Mouse (Mus musculus): ENCODE data around the gene Serpine1. TPM values are rescaled to one million over a fixed set of nuclear protein-coding genes. Genes with fewer than 3 reads are reported as not detected.
"Not testable (repeated sequence)": the region's sequence is repeated elsewhere in the genome, so short reads cannot be mapped to it uniquely, and the experiment has no call there.

The Serpine1 gene
- 0.12 and 0.35 TPM in 2 replicates for polyA plus RNA-seq (2015; fragmentation: Nextera tagmentation; extraction: Ambion mirVana)

DNA sequence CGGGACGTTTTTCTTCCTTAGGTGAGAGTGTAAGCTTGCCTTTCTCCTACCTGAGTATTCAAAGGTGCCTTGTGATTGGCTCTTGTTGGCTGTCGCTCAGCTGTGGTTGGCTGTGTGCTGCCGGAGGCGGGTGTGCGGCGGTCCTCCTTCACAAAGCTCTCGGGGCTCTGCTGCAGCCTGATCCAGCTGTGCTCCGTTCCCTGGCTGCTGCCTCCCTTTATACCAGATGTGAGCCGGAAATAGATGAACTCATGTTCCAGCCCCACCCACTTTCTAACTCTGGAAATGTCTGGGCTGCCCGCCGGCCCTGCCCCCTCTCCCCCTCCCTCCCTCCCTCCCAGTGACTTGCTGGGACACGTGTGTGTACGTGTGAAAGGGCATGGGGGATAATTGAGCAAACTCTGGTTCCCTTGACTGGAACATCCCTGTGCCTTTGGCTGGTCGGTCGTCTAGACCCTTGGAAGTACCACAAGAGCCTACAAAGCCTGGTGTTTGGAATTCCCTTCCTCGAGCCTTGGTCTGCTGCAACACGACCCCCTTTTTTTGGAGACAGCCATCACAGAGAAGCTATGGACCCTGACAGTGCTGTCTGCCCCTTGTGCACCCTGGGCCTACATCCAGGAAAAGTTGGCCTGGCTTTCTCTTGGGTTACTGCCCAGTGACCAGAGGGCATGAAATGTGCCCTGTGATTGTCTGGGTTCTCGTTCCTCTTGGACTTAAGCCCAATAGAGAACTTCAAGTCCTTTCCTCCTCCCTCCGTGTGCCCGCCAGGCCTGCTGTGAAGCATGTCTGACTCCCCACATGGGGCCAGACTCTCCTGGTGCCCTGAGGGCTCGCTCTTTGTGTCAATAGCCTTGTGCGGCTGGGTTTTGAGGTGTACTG lies at the start of gene Serpine1:
Serpine1 (minus strand) TSS at position 190 of the 882 bp plus-strand sequence.
- Histone ChIP-seq H3K9ac (no peak within 1 kb of the TSS), H3K27me3 (replicated peaks) (no peaks in the 10 kb centered on the region), H3K4me3 (replicated peaks) (peak within 1 kb of the TSS; percentile 20), H3K4me2 (peak within 1 kb of the TSS; percentile 49), H3K4me1 (peaks cover 22% of the 10 kb centered on the region), H3K9me3 (no peaks in the 10 kb centered on the region), H3K36me3 (no peaks in the 10 kb centered on the region), H3K27ac (peak within 1 kb of the TSS; percentile 80)
- ATAC-seq (ENCODE audit: insufficient read depth, low FRiP score, low read depth) = peak; percentile 88
- 18% methylated on average over 23 of the region's 23 CpGs for WGBS

DNA sequence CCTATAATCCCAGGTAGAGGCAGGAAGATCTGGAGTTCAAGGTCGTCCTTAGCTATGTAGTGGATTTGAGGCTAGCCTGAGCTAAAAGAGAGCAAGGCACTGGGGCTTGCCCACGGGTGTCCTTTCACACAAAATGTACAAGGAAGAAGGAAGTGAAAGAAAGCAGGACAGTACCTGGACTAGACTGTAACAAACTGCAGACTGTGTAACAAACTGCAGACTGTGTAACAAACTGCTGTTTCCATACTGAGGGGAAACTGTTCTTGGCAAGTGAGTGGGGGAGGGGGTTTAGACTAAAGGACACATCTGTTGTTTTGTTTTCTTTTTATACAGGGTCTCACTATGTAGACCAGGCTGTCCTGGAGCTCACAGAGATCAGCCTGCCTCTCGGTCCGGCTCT lies 49.2 kb upstream of the Serpine1 start:
- no peaks in the 10 kb centered on the region for H3K9me3 ChIP-seq

DNA sequence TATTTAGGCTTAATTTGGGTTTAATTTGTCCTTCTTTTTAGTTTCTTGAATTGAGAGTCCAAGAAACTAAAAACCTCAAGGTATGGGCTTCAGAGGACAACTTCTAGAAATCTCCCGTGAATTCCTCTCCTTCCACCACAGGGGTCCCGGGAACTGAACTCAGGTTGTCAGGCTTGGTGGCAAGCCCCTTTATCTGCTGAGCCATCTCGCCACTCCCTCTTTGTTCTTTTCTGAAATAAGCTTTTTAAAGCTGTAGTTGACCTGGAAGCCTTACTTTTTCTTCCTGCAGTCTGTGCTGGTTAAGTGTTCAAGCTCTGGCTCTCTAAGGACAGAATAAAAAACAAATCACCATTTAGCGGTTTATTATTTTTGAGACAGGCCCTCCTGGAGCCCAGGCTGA lies 46.8 kb upstream of the Serpine1 start:
- H3K27me3 ChIP-seq (replicated peaks) = no peaks in the 10 kb centered on the region
- no peaks in the 10 kb centered on the region for H3K9me3 ChIP-seq
- no peak overlapping the region for H3K9ac ChIP-seq
- 82% methylated on average over 4 of the region's 4 CpGs for WGBS
- peaks cover 8% of the 10 kb centered on the region for H3K36me3 ChIP-seq
- no peak overlapping the region for H3K4me3 ChIP-seq (replicated peaks)
- no peak overlapping the region for H3K4me2 ChIP-seq
- no peak overlapping the region for H3K27ac ChIP-seq
- H3K4me1 ChIP-seq = peaks cover 20% of the 10 kb centered on the region; the same call in 1 of the 2 replicates
- no peak for ATAC-seq (ENCODE audit: insufficient read depth, low FRiP score, low read depth)

More for the DNA sequence above, 49.2 kb upstream of the Serpine1 start:
- WGBS = 71% methylated on average over 4 of the region's 4 CpGs
- no peak overlapping the region for H3K9ac ChIP-seq
- no peaks in the 10 kb centered on the region for H3K36me3 ChIP-seq
- H3K27me3 ChIP-seq (replicated peaks) = no peaks in the 10 kb centered on the region
- no peak for ATAC-seq (ENCODE audit: insufficient read depth, low FRiP score, low read depth)
- H3K4me2 ChIP-seq = no peak overlapping the region
- no peak overlapping the region for H3K27ac ChIP-seq
- no peak overlapping the region for H3K4me3 ChIP-seq (replicated peaks)
- H3K4me1 ChIP-seq = peaks cover 11% of the 10 kb centered on the region; the same call in 1 of the 2 replicates

DNA sequence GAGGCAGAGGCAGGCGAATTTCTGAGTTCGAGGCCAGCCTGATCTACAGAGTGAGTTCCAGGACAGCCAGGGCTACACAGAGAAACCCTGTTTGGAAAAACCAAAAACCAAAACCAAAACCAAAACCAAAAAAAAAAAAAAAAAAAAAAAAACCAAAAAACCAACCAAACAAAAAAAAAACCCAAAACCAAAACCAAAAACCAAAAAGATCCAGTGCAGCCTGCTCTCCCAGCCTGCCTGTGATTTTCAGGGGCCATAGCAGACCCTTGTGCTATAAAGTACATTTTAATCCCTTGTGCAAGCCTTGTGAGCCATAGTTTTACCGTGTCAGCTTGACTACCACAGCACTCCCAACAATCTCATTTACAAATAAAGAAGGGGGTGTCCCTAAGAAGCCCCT lies 45.9 kb upstream of the Serpine1 start:
- peaks cover 19% of the 10 kb centered on the region; the same call in 1 of the 2 replicates for H3K4me1 ChIP-seq
- 85% methylated on average over 3 of the region's 3 CpGs for WGBS

DNA sequence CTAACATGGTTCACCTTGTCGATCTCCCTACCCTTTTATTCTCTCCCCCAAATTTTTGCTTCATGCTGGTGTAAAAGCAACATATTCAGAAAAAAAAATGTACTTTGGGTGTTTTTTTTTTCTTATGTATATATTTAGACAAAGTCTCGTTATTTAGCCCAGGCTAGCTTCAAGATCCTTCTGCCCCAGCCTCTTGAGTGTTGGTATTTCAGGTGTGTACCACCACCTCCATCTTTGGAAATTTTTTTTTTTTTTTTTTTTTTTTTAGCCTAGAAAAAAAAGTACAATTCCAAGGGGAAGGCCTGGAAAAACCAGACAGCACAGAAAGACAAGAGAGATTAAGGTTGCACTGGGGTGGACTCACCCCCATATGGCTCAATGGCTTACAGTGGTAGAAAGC lies 44.9 kb upstream of the Serpine1 start:
- WGBS = 75% methylated on average over 2 of the region's 2 CpGs
- H3K36me3 ChIP-seq = peaks cover 22% of the 10 kb centered on the region
- no peak overlapping the region for H3K27ac ChIP-seq
- H3K9me3 ChIP-seq = no peaks in the 10 kb centered on the region
- H3K4me3 ChIP-seq (replicated peaks) = no peak overlapping the region
- no peak for ATAC-seq (ENCODE audit: insufficient read depth, low FRiP score, low read depth)
- no peak overlapping the region for H3K9ac ChIP-seq
- no peak overlapping the region for H3K4me2 ChIP-seq
- H3K27me3 ChIP-seq (replicated peaks) = no peaks in the 10 kb centered on the region
- peaks cover 14% of the 10 kb centered on the region; the same call in 1 of the 2 replicates for H3K4me1 ChIP-seq

More for the DNA sequence above, 45.9 kb upstream of the Serpine1 start:
- not testable (repeated sequence) for ATAC-seq (ENCODE audit: insufficient read depth, low FRiP score, low read depth); H3K9me3 ChIP-seq; H3K4me2 ChIP-seq; H3K4me3 ChIP-seq (replicated peaks); H3K27ac ChIP-seq; H3K27me3 ChIP-seq (replicated peaks); H3K9ac ChIP-seq
- H3K36me3 ChIP-seq = peaks cover 17% of the 10 kb centered on the region

DNA sequence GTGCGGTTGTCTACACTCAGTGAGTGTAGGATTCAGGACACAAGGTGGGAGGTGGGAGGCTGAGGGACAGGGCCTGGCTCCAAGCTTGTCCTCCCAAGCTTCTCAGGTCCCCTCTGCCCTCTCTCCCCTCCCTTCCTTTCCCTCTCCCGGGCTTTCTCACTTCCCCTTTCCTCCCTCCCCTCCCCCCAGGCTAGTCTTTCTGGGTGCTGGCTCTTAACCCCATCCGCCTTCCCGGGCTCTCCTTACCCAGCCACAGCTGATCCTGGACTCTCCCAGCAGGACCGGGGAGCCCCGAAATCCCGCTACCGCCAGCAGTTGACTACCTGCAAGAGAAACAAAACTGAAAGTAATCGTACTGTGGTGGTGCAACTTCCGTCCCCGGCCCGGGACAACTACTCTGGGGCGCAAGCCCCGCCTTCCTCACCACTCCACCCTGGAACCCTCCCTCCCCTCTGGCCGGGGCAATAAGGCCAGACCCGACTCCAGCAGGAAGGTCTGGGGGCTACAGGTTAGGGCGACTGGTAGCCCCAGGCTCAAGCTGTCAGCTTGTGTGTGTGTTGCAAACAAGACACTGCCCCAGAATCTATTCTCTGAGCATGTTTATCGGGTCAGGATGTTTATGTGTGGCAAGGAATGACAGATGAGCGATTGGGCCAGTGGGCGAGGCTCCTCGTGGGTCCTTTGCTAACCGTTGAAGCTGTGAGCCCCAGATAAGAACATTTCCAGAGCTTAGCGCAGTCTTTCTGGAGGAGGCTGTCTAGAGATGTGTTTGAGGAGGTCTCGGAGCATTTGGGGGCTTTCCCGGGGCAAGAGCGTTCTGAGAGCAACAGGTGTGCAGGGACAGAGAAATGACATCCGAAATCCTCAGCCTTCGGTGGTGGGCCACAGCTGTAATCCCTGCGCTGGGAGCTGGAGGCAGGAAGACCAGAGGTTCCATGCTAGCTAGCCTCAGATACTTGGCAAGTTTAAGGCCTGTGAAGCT lies 44.1 kb upstream of the Serpine1 start, which contains the start of gene Trim56:
Trim56 (minus strand) TSS at position 344 of the 982 bp plus-strand sequence.
- H3K9me3 ChIP-seq = no peaks in the 10 kb centered on the region
- H3K4me2 ChIP-seq = peak within 1 kb of the TSS; percentile 79
- peak; percentile 87 for ATAC-seq (ENCODE audit: insufficient read depth, low FRiP score, low read depth)
- H3K9ac ChIP-seq = peak within 1 kb of the TSS; percentile 48
- peak within 1 kb of the TSS; percentile 68 for H3K4me3 ChIP-seq (replicated peaks)
- no peaks in the 10 kb centered on the region for H3K27me3 ChIP-seq (replicated peaks)
- H3K4me1 ChIP-seq = peaks cover 14% of the 10 kb centered on the region; the same call in 1 of the 2 replicates
- H3K27ac ChIP-seq = peak within 1 kb of the TSS; percentile 71
- WGBS = 2% methylated on average over 29 of the region's 29 CpGs
- H3K36me3 ChIP-seq = peaks cover 22% of the 10 kb centered on the region

DNA sequence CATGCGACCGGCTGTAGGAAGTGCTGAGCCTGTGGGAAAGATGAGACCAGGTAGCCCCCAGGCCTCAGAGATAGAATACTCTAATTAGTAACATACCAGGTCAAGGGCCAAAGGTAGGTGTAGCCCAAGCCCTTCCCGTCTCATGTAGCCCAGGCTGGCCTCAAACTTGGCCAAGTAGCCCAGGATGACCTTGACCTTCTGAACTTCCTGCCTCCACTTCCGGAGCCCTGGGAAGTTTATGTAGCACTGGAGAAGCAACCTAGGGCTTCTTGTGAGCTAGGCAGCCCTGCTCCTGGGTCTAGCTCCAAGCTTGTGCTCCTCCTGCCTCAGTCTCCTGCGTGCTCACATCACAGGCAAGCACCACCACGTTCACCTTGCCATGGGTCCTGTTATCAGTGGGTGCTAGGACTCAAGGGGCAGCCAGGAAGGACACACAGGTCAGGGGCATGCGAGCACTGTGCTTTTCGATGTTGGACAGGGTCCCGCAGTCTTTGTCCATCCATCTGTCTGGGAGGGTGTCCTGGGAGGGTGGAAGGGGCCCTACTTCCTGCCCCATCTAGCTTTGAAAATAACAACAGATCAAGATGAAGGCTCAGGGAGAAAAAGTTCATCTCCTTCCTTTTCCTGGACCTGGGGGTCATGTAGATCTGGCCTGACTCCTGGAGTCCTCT lies 43.0 kb upstream of the Serpine1 start:
- WGBS = 60% methylated on average over 9 of the region's 9 CpGs
- no peak overlapping the region; the same call in 1 of the 2 replicates for H3K27ac ChIP-seq
- peak overlapping the region; percentile 48; the same call in 1 of the 2 replicates for H3K9ac ChIP-seq

DNA sequence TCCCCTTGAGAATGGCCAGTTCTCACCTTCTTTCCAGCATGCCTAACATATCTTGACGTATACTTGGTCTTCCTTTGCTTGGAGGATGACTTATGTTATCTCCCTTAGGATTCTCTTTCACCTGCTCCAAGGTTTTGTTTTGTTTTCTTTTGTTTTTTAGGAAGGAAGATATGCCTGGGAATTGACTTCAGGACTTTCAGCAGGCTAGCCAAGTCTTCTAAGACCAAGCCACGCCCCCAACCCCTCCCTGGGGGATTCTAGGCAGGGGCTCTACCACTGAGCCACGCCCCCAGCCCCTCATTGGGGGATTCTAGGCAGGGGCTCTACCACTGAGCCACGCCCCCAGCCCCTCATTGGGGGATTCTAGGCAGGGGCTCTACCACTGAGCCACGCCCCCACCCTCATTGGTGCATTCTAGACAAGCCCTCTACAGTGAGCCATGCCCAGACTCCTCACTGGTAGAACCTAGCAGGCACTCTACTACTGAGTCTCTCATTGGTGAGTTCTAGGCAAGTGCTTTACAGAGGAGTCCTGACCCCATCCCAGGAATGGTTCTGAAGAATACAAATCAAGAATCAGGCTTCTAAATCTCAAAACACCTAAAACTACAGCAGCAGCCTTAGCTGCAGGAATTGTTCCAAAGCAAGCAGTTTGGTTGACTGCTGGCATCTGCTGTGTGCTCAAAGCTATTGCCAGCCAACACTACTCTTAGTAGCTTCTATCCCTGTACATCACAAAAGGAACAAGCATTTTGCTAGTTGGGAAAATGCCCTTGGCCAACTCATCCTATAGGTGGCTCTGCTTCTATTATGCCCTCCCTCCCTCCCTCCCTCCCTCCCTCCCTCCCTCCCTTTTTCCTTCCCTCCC lies 39.7 kb upstream of the Serpine1 start:
- H3K4me3 ChIP-seq (replicated peaks) = no peak overlapping the region
- H3K9me3 ChIP-seq = no peaks in the 10 kb centered on the region

More for the DNA sequence above, 43.0 kb upstream of the Serpine1 start:
- Histone ChIP-seq H3K4me3 (replicated peaks) (peak overlapping the region; percentile 68), H3K9me3 (no peaks in the 10 kb centered on the region), H3K27me3 (replicated peaks) (no peaks in the 10 kb centered on the region), H3K4me2 (peak overlapping the region; percentile 79), H3K36me3 (peaks cover 22% of the 10 kb centered on the region), H3K4me1 (peaks cover 14% of the 10 kb centered on the region; the same call in 1 of the 2 replicates)
- ATAC-seq (ENCODE audit: insufficient read depth, low FRiP score, low read depth) = no peak

DNA sequence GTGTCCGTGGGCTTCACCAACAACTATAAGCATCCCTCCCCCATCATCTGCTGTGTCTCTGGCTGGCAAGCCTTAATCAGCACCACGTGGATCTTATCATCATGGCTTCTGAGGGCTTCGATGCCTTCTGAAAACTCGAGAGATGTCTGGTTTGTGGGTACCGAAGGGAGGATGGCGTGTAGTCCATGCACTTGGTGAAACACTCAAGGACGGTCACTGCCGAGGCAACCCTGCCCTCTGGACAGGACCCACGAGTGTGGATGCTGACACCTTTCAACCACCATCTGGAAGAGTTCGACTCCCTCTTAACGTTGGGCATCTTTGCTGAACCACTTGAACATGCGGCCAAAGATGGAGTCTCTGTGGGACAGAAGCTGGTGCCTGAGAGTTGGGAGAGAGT lies 38.8 kb upstream of the Serpine1 start:
- H3K27me3 ChIP-seq (replicated peaks) = no peaks in the 10 kb centered on the region
- no peak overlapping the region for H3K9ac ChIP-seq
- H3K36me3 ChIP-seq = peaks cover 22% of the 10 kb centered on the region
- H3K9me3 ChIP-seq = no peaks in the 10 kb centered on the region
- H3K4me1 ChIP-seq = 0 out of 2 replicates have a peak, but pooled peaks cover 7% of the 10 kb centered on the region
- no peak for ATAC-seq (ENCODE audit: insufficient read depth, low FRiP score, low read depth)
- H3K4me3 ChIP-seq (replicated peaks) = no peak overlapping the region
- 91% methylated on average over 12 of the region's 12 CpGs for WGBS
- no peak overlapping the region for H3K27ac ChIP-seq
- no peak overlapping the region for H3K4me2 ChIP-seq

More for the DNA sequence above, 39.7 kb upstream of the Serpine1 start:
- WGBS = 88% methylated on average over 5 of the region's 5 CpGs
- H3K4me1 ChIP-seq = peaks cover 13% of the 10 kb centered on the region; the same call in 1 of the 2 replicates
- no peak overlapping the region for H3K27ac ChIP-seq
- H3K27me3 ChIP-seq (replicated peaks) = no peaks in the 10 kb centered on the region
- H3K4me2 ChIP-seq = no peak overlapping the region
- H3K36me3 ChIP-seq = peaks cover 22% of the 10 kb centered on the region
- no peak for ATAC-seq (ENCODE audit: insufficient read depth, low FRiP score, low read depth)
- H3K9ac ChIP-seq = no peak overlapping the region

DNA sequence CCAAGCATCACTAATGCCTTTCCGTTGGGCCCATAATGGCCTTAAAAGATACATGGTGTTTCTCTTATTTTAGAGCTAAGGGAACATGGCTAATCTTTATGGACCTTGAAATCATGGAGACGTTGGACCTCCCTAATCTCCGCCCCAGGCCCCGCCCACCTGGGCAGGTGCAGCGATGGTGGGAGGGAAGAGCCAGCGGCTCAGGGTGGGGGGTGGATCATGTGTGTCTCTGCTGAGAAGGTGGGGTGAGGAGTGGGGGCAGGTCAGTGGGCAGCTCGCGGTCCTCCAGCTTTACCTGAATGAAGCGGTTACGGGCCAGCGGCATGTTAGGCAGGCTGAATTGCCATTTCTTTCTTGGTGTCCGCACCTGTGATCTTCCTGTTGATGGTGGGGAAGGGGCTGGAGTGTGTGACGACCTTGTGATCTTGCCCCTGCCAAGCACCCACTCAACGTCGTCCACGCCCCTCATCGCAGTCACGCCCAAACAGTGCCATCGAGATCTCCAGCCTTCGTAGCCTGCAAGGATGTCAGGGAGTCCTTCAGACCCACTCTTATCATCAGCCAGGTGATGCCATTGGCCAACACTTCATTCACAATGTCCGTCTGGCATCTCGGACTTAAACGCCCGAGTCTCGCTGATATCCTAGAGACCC lies 38.0 kb upstream of the Serpine1 start:
- Histone ChIP-seq H3K4me2 (no peak overlapping the region), H3K9ac (no peak overlapping the region), H3K27ac (no peak overlapping the region), H3K4me3 (replicated peaks) (no peak overlapping the region), H3K4me1 (0 out of 2 replicates have a peak, but pooled peaks cover 2% of the 10 kb centered on the region), H3K36me3 (peaks cover 22% of the 10 kb centered on the region), H3K27me3 (replicated peaks) (no peaks in the 10 kb centered on the region), H3K9me3 (no peaks in the 10 kb centered on the region)
- WGBS = 60% methylated on average over 25 of the region's 25 CpGs
- no peak for ATAC-seq (ENCODE audit: insufficient read depth, low FRiP score, low read depth)
